Mouse (Mus musculus): ENCODE results near the gene Trip11. TPM values are rescaled to one million over a fixed set of nuclear protein-coding genes. Genes with fewer than 3 reads are reported as not detected.

The Trip11 gene
- total RNA-seq (2023): 87.9 TPM

GRCm38 (mm10) chr12:101912626-101913490 lies at the start of gene Trip11:
TSS of gene Trip11 (minus strand) at chr12:101913267.

GRCm38 (mm10) chr12:101957942-101958544 lies 45.0 kb upstream of the Trip11 start, which contains the start of gene Atxn3:
TSS of gene Atxn3 (minus strand) at chr12:101958246.

DNA sequence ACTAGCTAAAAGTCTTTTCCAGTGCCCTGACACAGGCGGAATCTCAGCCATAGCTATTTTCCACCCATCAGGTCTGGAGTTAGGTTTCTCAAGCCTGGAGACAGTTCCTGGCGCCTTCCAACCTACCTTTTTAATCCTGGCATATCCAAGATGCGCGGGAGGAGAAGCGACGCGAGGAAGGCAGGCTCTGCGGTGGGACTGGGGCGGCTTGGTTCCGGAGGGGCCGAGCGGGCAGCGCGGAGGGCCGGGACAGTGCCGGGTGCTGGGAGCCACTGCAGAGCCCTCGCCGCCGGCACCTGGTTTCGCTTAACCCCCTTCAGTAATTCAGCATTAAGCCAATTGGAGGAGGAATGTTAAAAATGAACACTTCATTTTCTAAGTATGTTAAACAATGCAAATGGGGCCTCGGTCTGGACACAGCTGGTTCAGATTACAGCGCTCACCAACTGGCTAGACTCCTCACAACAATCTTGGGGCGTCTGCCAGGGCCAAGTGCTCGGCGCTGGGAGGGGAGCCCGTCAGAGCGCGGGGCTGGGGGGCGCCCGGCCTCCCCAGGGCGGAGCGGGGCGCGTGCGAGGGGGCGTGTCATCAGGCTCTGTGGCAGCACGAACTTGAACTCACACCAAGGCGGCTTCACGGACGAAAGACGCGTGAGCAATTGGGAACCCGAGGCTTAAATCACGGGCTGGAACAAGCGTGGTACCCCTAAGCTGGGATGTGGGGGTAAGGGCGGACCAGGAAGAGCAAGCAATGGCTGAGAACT lies 94.3 kb downstream of the Trip11 start, which contains the start of gene Fbln5:
Gene Fbln5 (minus strand): TSS at position 448 of the 763 bp plus-strand sequence.

Other genes starting within 250 kb of the Trip11 start
- not detected for gene Tc2n, start 194.7 kb downstream of the Trip11 start, total RNA-seq (2023)
- not detected for gene Fbln5, start 94.2 kb downstream of the Trip11 start, total RNA-seq (2023)
- gene Atxn3, start 45.0 kb upstream of the Trip11 start, total RNA-seq (2023): 21.6 TPM
- 14.9 TPM for gene Cpsf2, start 62.7 kb upstream of the Trip11 start, total RNA-seq (2023)
- gene Slc24a4, start 215.5 kb upstream of the Trip11 start, total RNA-seq (2023): not detected

Measured in CD4-positive naive resting alpha-beta T cell, adult 76 days (primary cell).